Mouse (Mus musculus): ENCODE data around the gene Preb.

The Preb gene

GRCm38 (mm10) chr5:30920621-30921020 lies 39.5 kb downstream of the Preb start:
- DNase-seq = no peak

- no peak for DNase-seq
Measured at GRCm38 (mm10) chr5:30919831-30920614, 40.1 kb downstream of the Preb start.

- no peak for DNase-seq
Measured at GRCm38 (mm10) chr5:30918691-30919090, 41.5 kb downstream of the Preb start.

GRCm38 (mm10) chr5:30917891-30918670 lies 42.1 kb downstream of the Preb start:
- DNase-seq = no peak

GRCm38 (mm10) chr5:30917348-30917747 lies 42.8 kb downstream of the Preb start:
- no peak for DNase-seq

GRCm38 (mm10) chr5:30916841-30917240 lies 43.3 kb downstream of the Preb start:
- no peak for DNase-seq

GRCm38 (mm10) chr5:30915974-30916433 lies 44.2 kb downstream of the Preb start:
- peak; percentile 89 to 91 for DNase-seq

- no peak for DNase-seq
Measured at GRCm38 (mm10) chr5:30915456-30915855, 44.7 kb downstream of the Preb start.

- DNase-seq = no peak
Measured at GRCm38 (mm10) chr5:30914849-30915248, 45.3 kb downstream of the Preb start.

- no peak for DNase-seq
Measured at GRCm38 (mm10) chr5:30914101-30914635, 46.0 kb downstream of the Preb start.

- peak in 1 of 2 experiments; percentile 41 for DNase-seq
Measured at GRCm38 (mm10) chr5:30913060-30913841, 46.9 kb downstream of the Preb start, which contains the start of gene Emilin1. TSS of gene Emilin1 (plus strand) at chr5:30913402.

GRCm38 (mm10) chr5:30912156-30912555 lies 48.0 kb downstream of the Preb start:
- no peak for DNase-seq

- DNase-seq = no peak
Measured at GRCm38 (mm10) chr5:30910481-30910880, 49.7 kb downstream of the Preb start.

GRCm38 (mm10) chr5:30909863-30910262 lies 50.3 kb downstream of the Preb start:
- DNase-seq = no peak

- no peak for DNase-seq
Measured at GRCm38 (mm10) chr5:30909300-30909659, 50.9 kb downstream of the Preb start.

- no peak for DNase-seq
Measured at GRCm38 (mm10) chr5:30908426-30909299, 51.5 kb downstream of the Preb start.

- peak; percentile 94 to 96 for DNase-seq
Measured at GRCm38 (mm10) chr5:30907413-30908059, 52.6 kb downstream of the Preb start, which contains the start of gene Ost4. TSS of gene Ost4 (minus strand) at chr5:30907788.

- no peak for DNase-seq
Measured at GRCm38 (mm10) chr5:30901860-30902259, 58.3 kb downstream of the Preb start.
